Comparison of ENCODE assay signal across 15 mouse cellular contexts in the genomic region with DNA sequence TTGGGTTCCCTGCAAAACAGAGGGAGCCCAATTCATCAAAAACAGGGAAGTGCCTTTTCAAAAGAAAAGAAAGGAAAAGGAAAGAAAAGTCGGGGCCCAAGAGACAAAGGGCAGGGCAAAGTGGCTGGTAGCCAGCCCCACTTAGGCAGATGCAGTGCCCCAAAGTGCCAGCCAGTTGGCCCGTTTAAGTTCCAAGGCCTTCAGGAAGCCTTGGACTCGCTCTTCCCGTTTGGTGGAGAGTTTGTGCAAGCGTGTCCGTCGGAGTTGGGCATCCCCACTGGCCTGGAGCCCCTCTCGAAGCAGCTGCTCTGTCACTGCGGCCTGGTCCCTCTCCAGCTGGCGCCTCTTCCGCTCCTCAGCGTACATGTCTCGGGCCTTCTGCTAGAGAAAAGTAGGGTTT. TPM values are rescaled to one million over a fixed set of nuclear protein-coding genes. Genes with fewer than 3 reads are reported as not detected.
DNase-seq lines count a peak whose midpoint lies in the region; ATAC-seq lines count a peak whose summit lies in the region.
"Had no signal": no experiment of that assay in that cellular context is flagged by ENCODE, and none has a peak within 500 bp of the region (broad histone marks: within the 10 kb centered on the region; RNA-seq: fewer than 3 reads in every experiment).

No protein-coding gene starts in this region.

- no peak overlapping the region for H3K4me3 ChIP-seq in neural tube, embryonic 13.5 days
- no peak overlapping the region for H3K4me3 ChIP-seq in hindbrain, embryonic 13.5 days
- no peak overlapping the region for H3K4me3 ChIP-seq in neural tube, embryonic 14.5 days (ENCODE audit: low read depth, low read length)
- no peak overlapping the region for H3K4me3 ChIP-seq in kidney, embryonic 16.5 days (ENCODE audit: low read length)
- H3K4me3 ChIP-seq: liver, embryonic 15.5 days; stomach, embryonic 15.5 days had no signal

- ATAC-seq in neural tube, embryonic 13.5 days (ENCODE audit: low read depth) = no peak
- no peak for ATAC-seq in hindbrain, embryonic 13.5 days (ENCODE audit: low FRiP score)
- no peak for ATAC-seq in neural tube, embryonic 14.5 days (ENCODE audit: low read depth)
- ATAC-seq in kidney, embryonic 16.5 days (ENCODE audit: low FRiP score, low TSS enrichment) = no peak

- peaks cover 42% of the 10 kb centered on the region for H3K4me1 ChIP-seq in neural tube, embryonic 13.5 days (replicated peaks)
- peaks cover 46% of the 10 kb centered on the region for H3K4me1 ChIP-seq in hindbrain, embryonic 13.5 days (replicated peaks)
- H3K4me1 ChIP-seq in neural tube, embryonic 14.5 days (ENCODE audit: control insufficient read depth, insufficient read depth, low read length) = peaks cover 32% of the 10 kb centered on the region
- H3K4me1 ChIP-seq in kidney, embryonic 16.5 days (ENCODE audit: insufficient read depth, low read length) = peaks cover 28% of the 10 kb centered on the region

- H3K36me3 ChIP-seq in neural tube, embryonic 13.5 days = peaks cover 32% of the 10 kb centered on the region
- H3K36me3 ChIP-seq in hindbrain, embryonic 13.5 days = peaks cover 20% of the 10 kb centered on the region
- H3K36me3 ChIP-seq in neural tube, embryonic 14.5 days (ENCODE audit: control insufficient read depth, insufficient read depth, low read length) = peaks cover 8% of the 10 kb centered on the region
- peaks cover 21% of the 10 kb centered on the region for H3K36me3 ChIP-seq in kidney, embryonic 16.5 days (ENCODE audit: insufficient read depth, low read length)

- no peaks in the 10 kb centered on the region for H3K9me3 ChIP-seq in neural tube, embryonic 13.5 days
- H3K9me3 ChIP-seq in hindbrain, embryonic 13.5 days = no peaks in the 10 kb centered on the region
- no peaks in the 10 kb centered on the region for H3K9me3 ChIP-seq in neural tube, embryonic 14.5 days (ENCODE audit: control insufficient read depth, low read length)
- H3K9me3 ChIP-seq in kidney, embryonic 16.5 days (ENCODE audit: low read length) = no peaks in the 10 kb centered on the region
- H3K9me3 ChIP-seq: liver, embryonic 15.5 days; stomach, embryonic 15.5 days had no signal

- H3K9ac ChIP-seq in neural tube, embryonic 13.5 days = 0 out of 2 replicates have a peak overlapping the region, but pooled peaks have one; percentile 0
- H3K9ac ChIP-seq in hindbrain, embryonic 13.5 days = no peak overlapping the region
- H3K9ac ChIP-seq in neural tube, embryonic 14.5 days (replicated peaks; ENCODE audit: low read depth, low read length) = no peak overlapping the region
- H3K9ac ChIP-seq in kidney, embryonic 16.5 days (replicated peaks; ENCODE audit: low read length) = no peak overlapping the region; the same call in 1 of the 2 replicates
- H3K9ac ChIP-seq: liver, embryonic 15.5 days; stomach, embryonic 15.5 days had no signal

- WGBS in neural tube, embryonic 13.5 days = 68% methylated on average over 13 of the region's 13 CpGs
- 61% methylated on average over 13 of the region's 13 CpGs for WGBS in hindbrain, embryonic 13.5 days
- WGBS in neural tube, embryonic 14.5 days = 63% methylated on average over 13 of the region's 13 CpGs
- 89% methylated on average over 13 of the region's 13 CpGs for WGBS in kidney, embryonic 16.5 days

- DNase-seq in cerebellum, postnatal 10 days = peak; percentile 86 to 91
- DNase-seq in cerebellum, adult 8-10 months = no peak
- no peak for DNase-seq in neural tube, embryonic 10.5 days (ENCODE audit: extremely low spot score, low spot score)
- DNase-seq in lung, adult 18-20 months = no peak
- DNase-seq: adrenal gland, adult 8-10 months; kidney, adult 11 months; lung, postnatal 36 days; thymus, postnatal 14 days had no signal

- no peak overlapping the region for H3K4me2 ChIP-seq in neural tube, embryonic 13.5 days
- H3K4me2 ChIP-seq in hindbrain, embryonic 13.5 days = no peak overlapping the region
- H3K4me2 ChIP-seq in neural tube, embryonic 14.5 days (ENCODE audit: low read depth, low read length) = no peak overlapping the region
- no peak overlapping the region for H3K4me2 ChIP-seq in kidney, embryonic 16.5 days (replicated peaks; ENCODE audit: low read depth, low read length)
- H3K4me2 ChIP-seq: liver, embryonic 15.5 days; stomach, embryonic 15.5 days had no signal

- H3K27me3 ChIP-seq in neural tube, embryonic 13.5 days = no peaks in the 10 kb centered on the region
- no peaks in the 10 kb centered on the region for H3K27me3 ChIP-seq in hindbrain, embryonic 13.5 days
- no peaks in the 10 kb centered on the region for H3K27me3 ChIP-seq in neural tube, embryonic 14.5 days (ENCODE audit: control insufficient read depth, insufficient read depth, low read length)
- no peaks in the 10 kb centered on the region for H3K27me3 ChIP-seq in kidney, embryonic 16.5 days (ENCODE audit: insufficient read depth, low read length)
- H3K27me3 ChIP-seq: liver, embryonic 15.5 days; stomach, embryonic 15.5 days had no signal

- peak overlapping the region; percentile 99 for H3K27ac ChIP-seq in neural tube, embryonic 13.5 days (replicated peaks)
- peak overlapping the region; percentile 100 for H3K27ac ChIP-seq in hindbrain, embryonic 13.5 days
- peak overlapping the region; percentile 99; the same call in 1 of the 2 replicates for H3K27ac ChIP-seq in neural tube, embryonic 14.5 days (ENCODE audit: low read depth, low read length)
- H3K27ac ChIP-seq in kidney, embryonic 16.5 days (ENCODE audit: low read length) = no peak overlapping the region
- H3K27ac ChIP-seq: liver, embryonic 15.5 days; stomach, embryonic 15.5 days had no signal

RNA-seq across cellular contexts. Expression of a gene that starts 2.4 kb away (rescaled TPM):
- 1,338 and 1,455 TPM in 2 replicates for polyA plus RNA-seq in neural tube, embryonic 13.5 days (2015; fragmentation: Nextera tagmentation; extraction: Ambion mirVana)
- polyA plus RNA-seq in hindbrain, embryonic 13.5 days (2015; fragmentation: Nextera tagmentation; extraction: Ambion mirVana) = 1,402 and 1,435 TPM in 2 replicates
- polyA plus RNA-seq in neural tube, embryonic 14.5 days (2014; fragmentation: Nextera tagmentation; extraction: Ambion mirVana) = 1,100 and 1,186 TPM in 2 replicates
- polyA plus RNA-seq in kidney, embryonic 16.5 days (2015; fragmentation: Nextera tagmentation; extraction: Ambion mirVana) = 2,436 and 2,511 TPM in 2 replicates

RNA-seq across cellular contexts. Expression of a gene that starts 29.8 kb away (rescaled TPM):
- polyA plus RNA-seq in neural tube, embryonic 13.5 days (2015; fragmentation: Nextera tagmentation; extraction: Ambion mirVana) = 41.0 and 44.3 TPM in 2 replicates
- 43.4 and 44.0 TPM in 2 replicates for polyA plus RNA-seq in hindbrain, embryonic 13.5 days (2015; fragmentation: Nextera tagmentation; extraction: Ambion mirVana)
- 48.8 and 48.9 TPM in 2 replicates for polyA plus RNA-seq in neural tube, embryonic 14.5 days (2014; fragmentation: Nextera tagmentation; extraction: Ambion mirVana)
- 51.7 and 53.1 TPM in 2 replicates for polyA plus RNA-seq in kidney, embryonic 16.5 days (2015; fragmentation: Nextera tagmentation; extraction: Ambion mirVana)

RNA-seq across cellular contexts. Expression of a gene that starts 47.8 kb away (rescaled TPM):
- 0.17 and 0.32 TPM in 2 replicates for polyA plus RNA-seq in neural tube, embryonic 13.5 days (2015; fragmentation: Nextera tagmentation; extraction: Ambion mirVana)
- 0.17 and 0.31 TPM in 2 replicates for polyA plus RNA-seq in hindbrain, embryonic 13.5 days (2015; fragmentation: Nextera tagmentation; extraction: Ambion mirVana)
- polyA plus RNA-seq in neural tube, embryonic 14.5 days (2014; fragmentation: Nextera tagmentation; extraction: Ambion mirVana) = 0.09 and 0.28 TPM in 2 replicates
- polyA plus RNA-seq in kidney, embryonic 16.5 days (2015; fragmentation: Nextera tagmentation; extraction: Ambion mirVana) = not detected in 2 replicates
- polyA plus RNA-seq: gonadal fat pad, adult 2 months had no signal

Comparison
In these comparisons a context has a peak if more than half of its experiments do, and no peak if none do; other contexts are left out.
1. DNase-seq: peak in cerebellum, postnatal 10 days (2 of 2); none in cerebellum, adult 8-10 months (single experiment), neural tube, embryonic 10.5 days (single experiment) and lung, adult 18-20 months (0 of 2).